Mouse (Mus musculus) C2C12 (cell line): Measurements from ENCODE around the gene Syncrip. TPM values are rescaled to one million over a fixed set of nuclear protein-coding genes. Genes with fewer than 3 reads are reported as not detected.

ENCODE experiments used
- H3K27me3 ChIP-seq: one replicate; pipeline ENCODE4 v1.6.1; 2011; ENCODE audit not compliant: control insufficient read depth, insufficient read depth, insufficient read length
- H3K36me3 ChIP-seq: one replicate; pipeline ENCODE4 v1.6.1; 2011; ENCODE audit not compliant: control insufficient read depth, insufficient read depth
- H3K4me3 ChIP-seq: one replicate; pipeline ENCODE4 v1.5.1; 2011; ENCODE audit warnings: mild to moderate bottlenecking, control low read depth; ENCODE audit not compliant: poor library complexity, insufficient read depth, severe bottlenecking
- H3K79me2 ChIP-seq: one replicate; pipeline ENCODE4 v1.6.1; 2011; ENCODE audit not compliant: control insufficient read depth, insufficient read depth
- H3K79me3 ChIP-seq: one replicate; pipeline ENCODE4 v1.6.1; 2011; ENCODE audit warnings: low read depth, control low read depth
- H3ac ChIP-seq: one replicate; pipeline ENCODE3; 2011; ENCODE audit warnings: low read depth; ENCODE audit not compliant: control insufficient read depth, insufficient read length
- CEBPB ChIP-seq: IDR thresholded peaks from one replicate; pipeline ENCODE4 v1.6.1; 2011; ENCODE audit warnings: low read depth, mild to moderate bottlenecking, control low read depth, moderate library complexity
- CTCF ChIP-seq: IDR thresholded peaks from one replicate; pipeline ENCODE4 v1.5.1; 2011; ENCODE audit not compliant: control insufficient read depth, insufficient read depth, insufficient read length
- FOSL1 ChIP-seq: IDR thresholded peaks from one replicate; pipeline ENCODE4 v1.8.0; 2011; ENCODE audit warnings: mild to moderate bottlenecking, low read length; ENCODE audit not compliant: poor library complexity, insufficient read depth, severe bottlenecking
- MAX ChIP-seq: IDR thresholded peaks from one replicate; pipeline ENCODE4 v1.6.1; 2011; ENCODE audit warnings: mild to moderate bottlenecking, control low read depth
- MYOD1 ChIP-seq: IDR thresholded peaks from one replicate; pipeline ENCODE4 v1.6.1; 2011; ENCODE audit warnings: low read depth; ENCODE audit not compliant: control insufficient read depth, insufficient read length
- MYOG ChIP-seq: IDR thresholded peaks from one replicate; pipeline ENCODE4 v1.6.1; 2011; ENCODE audit not compliant: control insufficient read depth, insufficient read length; ENCODE audit errors: extremely low read depth
- USF1 ChIP-seq: IDR thresholded peaks from one replicate; pipeline ENCODE4 v1.6.1; 2011; ENCODE audit warnings: low read depth, mild to moderate bottlenecking, control low read depth, moderate library complexity
- polyA plus RNA-seq: library from polyadenylated mRNA; unstranded; fragments of >200 nt; fragmentation: generic; extraction: Trizol; gene quantifications from one replicate; pipeline ENCODE4 v1.2.1, GENCODE M21; 2012; ENCODE audit warnings: missing spikeins

The Syncrip gene
- polyA plus RNA-seq, 1 experiment: 66.9 TPM

DNA sequence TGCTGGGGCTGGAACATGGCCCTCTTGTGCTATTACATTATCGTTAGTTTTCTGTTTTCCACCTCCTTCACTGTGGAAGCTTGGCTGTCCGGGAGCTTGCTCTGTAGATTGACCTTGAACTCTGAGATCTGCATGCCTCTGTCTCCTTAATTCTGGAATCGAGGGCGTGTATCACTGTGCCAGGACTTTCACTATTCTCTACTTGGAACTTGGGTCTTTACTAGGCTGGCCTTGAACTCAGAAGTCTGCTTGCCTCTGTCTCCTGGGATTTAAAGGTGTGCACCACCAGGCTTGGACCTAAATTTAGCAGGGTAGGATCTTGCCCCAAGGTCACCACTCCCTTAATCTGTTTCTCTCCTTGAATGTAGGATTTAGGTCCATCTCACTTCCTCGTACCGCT lies 19.5 kb upstream of the Syncrip start:
- Histone ChIP-seq H3K36me3 (no peaks in the 10 kb centered on the region), H3ac (no peak overlapping the region), H3K4me3 (no peak overlapping the region), H3K27me3 (no peaks in the 10 kb centered on the region), H3K79me3 (no peaks in the 10 kb centered on the region), H3K79me2 (no peaks in the 10 kb centered on the region)
- TF ChIP-seq FOSL1: no peak
- no peak for TF ChIP-seq CEBPB
- no peak for TF ChIP-seq MYOD1
- TF ChIP-seq MAX: no peak
- TF ChIP-seq USF1: no peak
- no peak for TF ChIP-seq CTCF
- no peak for TF ChIP-seq MYOG

GRCm38 (mm10) chr9:88500112-88500511 lies 17.7 kb upstream of the Syncrip start:
- no peaks in the 10 kb centered on the region for H3K79me2 ChIP-seq
- TF ChIP-seq CTCF (no peak), FOSL1 (no peak), MYOG (no peak), CEBPB (no peak), USF1 (no peak), MAX (no peak), MYOD1 (no peak)
- H3ac ChIP-seq: no peak overlapping the region
- no peaks in the 10 kb centered on the region for H3K79me3 ChIP-seq
- no peak overlapping the region for H3K4me3 ChIP-seq
- no peaks in the 10 kb centered on the region for H3K27me3 ChIP-seq
- no peaks in the 10 kb centered on the region for H3K36me3 ChIP-seq

DNA sequence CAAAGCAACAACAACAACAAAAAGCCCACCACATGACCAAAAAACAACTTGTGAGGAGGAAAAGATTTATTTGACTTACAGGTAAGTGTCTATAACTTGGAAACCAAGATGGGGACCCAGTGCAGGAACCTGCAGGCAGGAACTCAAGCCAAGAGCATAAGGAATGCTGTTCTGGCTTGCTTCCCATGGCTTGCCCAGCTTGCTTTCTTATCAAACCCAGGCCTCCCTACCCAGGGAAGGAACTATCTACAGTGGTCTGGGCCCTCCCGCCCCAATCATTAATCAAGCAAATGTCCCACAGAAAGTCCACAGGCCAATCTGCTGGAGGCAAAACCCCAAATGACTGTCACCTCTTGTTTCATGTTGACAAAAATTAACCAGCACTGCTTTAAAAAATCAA lies 10.1 kb upstream of the Syncrip start:
- H3K79me2 ChIP-seq: no peaks in the 10 kb centered on the region
- TF ChIP-seq MYOG: no peak
- TF ChIP-seq FOSL1: no peak
- no peak for TF ChIP-seq CEBPB
- TF ChIP-seq CTCF: no peak
- no peak for TF ChIP-seq MYOD1
- no peak for TF ChIP-seq MAX
- no peak for TF ChIP-seq USF1
- H3K79me3 ChIP-seq: no peaks in the 10 kb centered on the region
- no peak overlapping the region for H3K4me3 ChIP-seq
- no peaks in the 10 kb centered on the region for H3K36me3 ChIP-seq
- no peak overlapping the region for H3ac ChIP-seq
- no peaks in the 10 kb centered on the region for H3K27me3 ChIP-seq

DNA sequence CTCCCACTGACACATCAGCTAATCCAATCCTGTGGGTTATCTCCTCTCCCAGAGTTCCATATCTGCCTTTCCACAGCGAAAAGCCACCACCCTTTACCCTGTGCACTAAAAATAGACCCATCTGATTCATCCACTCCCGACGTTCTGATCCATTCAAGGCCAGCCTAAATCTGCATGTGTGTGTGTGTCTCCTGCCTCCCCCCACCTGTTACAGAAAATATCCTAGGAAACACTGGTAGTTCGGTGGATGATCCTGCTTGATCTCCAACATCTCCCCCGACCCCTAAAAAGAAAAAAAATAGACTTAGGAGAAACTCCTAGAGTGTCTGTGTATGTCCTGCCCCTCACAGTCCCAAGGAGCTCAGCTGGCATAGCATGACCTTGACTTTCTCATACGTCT lies 2.2 kb upstream of the Syncrip start:
- Histone ChIP-seq H3K79me2 (peaks cover 24% of the 10 kb centered on the region), H3K36me3 (peaks cover under 1% of the 10 kb centered on the region), H3K27me3 (no peaks in the 10 kb centered on the region), H3K79me3 (peaks cover 21% of the 10 kb centered on the region), H3K4me3 (no peak overlapping the region), H3ac (no peak overlapping the region)
- TF ChIP-seq MAX (no peak), CTCF (no peak), MYOD1 (no peak), USF1 (no peak)

GRCm38 (mm10) chr9:88482829-88483396 lies 539 bp upstream of the Syncrip start:
- Histone ChIP-seq H3K79me2 (peaks cover 40% of the 10 kb centered on the region), H3ac (peak overlapping the region; percentile 69), H3K27me3 (no peaks in the 10 kb centered on the region), H3K4me3 (peak overlapping the region; percentile 40), H3K79me3 (peaks cover 37% of the 10 kb centered on the region), H3K36me3 (peaks cover 15% of the 10 kb centered on the region)
- TF ChIP-seq MAX (no peak), CEBPB (peak; percentile 92)

DNA sequence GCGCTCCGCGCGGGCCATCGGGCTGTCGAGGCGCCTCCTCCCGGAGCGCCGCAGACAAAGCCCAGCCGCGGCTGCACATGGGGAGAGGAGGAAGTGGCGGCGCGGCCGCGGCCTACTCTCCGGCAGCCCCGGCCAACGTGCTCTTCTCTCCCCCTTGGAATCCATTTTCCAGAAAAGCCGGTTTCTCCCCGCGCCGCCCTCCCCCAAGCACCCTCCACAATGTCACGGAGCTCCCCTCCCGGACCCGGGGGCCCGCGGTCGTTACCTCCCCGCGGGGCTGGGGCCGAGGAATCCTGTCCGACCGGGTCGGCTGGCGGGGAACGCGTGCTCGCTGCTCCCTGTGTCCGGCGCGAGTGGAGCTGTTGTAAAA lies 598 bp downstream of the Syncrip start:
- H3K36me3 ChIP-seq: peaks cover 26% of the 10 kb centered on the region
- TF ChIP-seq CTCF (no peak), CEBPB (no peak), MYOG (no peak), MYOD1 (no peak), USF1 (no peak), FOSL1 (no peak), MAX (no peak)
- no peaks in the 10 kb centered on the region for H3K27me3 ChIP-seq
- peaks cover 52% of the 10 kb centered on the region for H3K79me2 ChIP-seq
- peak overlapping the region; percentile 91 for H3K4me3 ChIP-seq
- H3K79me3 ChIP-seq: peaks cover 48% of the 10 kb centered on the region
- peak overlapping the region; percentile 97 for H3ac ChIP-seq
